Mouse (Mus musculus) heart, embryonic 15.5 days (tissue): ENCODE results near the gene Kcnt1. TPM values are rescaled to one million over a fixed set of nuclear protein-coding genes. Genes with fewer than 3 reads are reported as not detected.

Experiments
- ATAC-seq: fragments of 200-750 bp; cut with Nextera tagmentation; replicated peaks from 2 replicates; pipeline ENCODE4 v1.8.0; 2017; ENCODE audit warnings: low read depth, moderate TSS enrichment; ENCODE audit not compliant: insufficient number of reproducible peaks, insufficient read depth, low FRiP score
- H3K27ac ChIP-seq: fragments of 300-500 bp; sonication (generic); 2 replicates; pipeline ENCODE4 v1.5.1; 2015; ENCODE audit warnings: mild to moderate bottlenecking, inconsistent platforms
- H3K27me3 ChIP-seq: fragments of 300-500 bp; sonication (generic); 2 replicates; pipeline ENCODE4 v1.6.1; 2015; ENCODE audit warnings: inconsistent platforms
- H3K36me3 ChIP-seq: fragments of 300-500 bp; sonication (generic); 2 replicates; pipeline ENCODE4 v1.6.1; 2015; ENCODE audit warnings: mild to moderate bottlenecking, inconsistent platforms
- H3K4me1 ChIP-seq: fragments of 300-500 bp; sonication (generic); replicated peaks from 2 replicates; pipeline ENCODE4 v1.6.1; 2015; ENCODE audit warnings: inconsistent platforms
- H3K4me2 ChIP-seq: fragments of 300-500 bp; sonication (generic); 2 replicates; pipeline ENCODE4 v1.6.1; 2015; ENCODE audit warnings: inconsistent platforms, mild to moderate bottlenecking, moderate library complexity
- H3K4me3 ChIP-seq: fragments of 300-500 bp; sonication (generic); 2 replicates; pipeline ENCODE4 v1.5.1; 2015; ENCODE audit warnings: mild to moderate bottlenecking, inconsistent platforms
- H3K9ac ChIP-seq: fragments of 300-500 bp; sonication (generic); 2 replicates; pipeline ENCODE4 v1.6.1; 2015; ENCODE audit warnings: mild to moderate bottlenecking, inconsistent platforms
- H3K9me3 ChIP-seq: fragments of 300-500 bp; sonication (generic); replicated peaks from 2 replicates; pipeline ENCODE4 v1.6.1; 2016; ENCODE audit warnings: inconsistent platforms
- whole genome bisulfite sequencing: fragments of 180-500 bp; shearing (Covaris S2); methylation state at CpG from one replicate; pipeline ENCODE4 v1.1.7; 2015; ENCODE audit warnings: mixed read lengths; 5-methylcytosine and 5-hydroxymethylcytosine counted together
- polyA plus RNA-seq: library from polyadenylated mRNA; unstranded; fragments of >200 nt; fragmentation: Nextera tagmentation; extraction: Ambion mirVana; gene quantifications from 2 replicates; pipeline ENCODE4 v1.2.1, GENCODE M21; 2015

Kcnt1 gene
- polyA plus RNA-seq, 1 experiment from 2014 or later = not detected

DNA sequence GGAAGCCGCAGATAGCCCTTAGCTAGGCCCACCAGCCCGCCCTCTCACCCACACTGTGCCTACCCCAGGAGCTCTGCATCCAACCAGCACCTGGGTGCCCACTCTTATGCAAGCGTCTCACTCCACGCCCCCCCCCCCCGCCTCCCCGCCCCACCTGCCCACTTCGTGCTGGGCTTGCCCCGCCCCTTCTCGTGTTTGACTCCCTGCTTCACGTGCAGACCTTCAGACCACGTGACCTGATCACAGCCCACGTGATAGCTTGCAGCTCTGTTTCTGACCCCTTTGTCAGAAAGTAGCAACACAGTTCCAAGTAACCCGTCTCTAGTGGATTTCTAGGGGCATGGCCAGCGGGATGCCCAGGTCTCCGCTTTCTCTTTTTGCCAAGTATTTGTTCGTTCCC lies 16.3 kb upstream of the Kcnt1 start, which contains the start of gene Sohlh1:
Gene Sohlh1, minus strand, starts transcription at position 23 of the 400 bp plus-strand sequence.
- 72% methylated on average over 15 of the region's 16 CpGs for WGBS
- H3K27me3 ChIP-seq = 0 out of 2 replicates have a peak, but pooled peaks cover 5% of the 10 kb centered on the region
- H3K9me3 ChIP-seq = no peaks in the 10 kb centered on the region
- H3K9ac ChIP-seq = no peak within 1 kb of the TSS
- no peak within 1 kb of the TSS for H3K4me2 ChIP-seq
- ATAC-seq = no peak
- H3K27ac ChIP-seq = no peak within 1 kb of the TSS
- no peaks in the 10 kb centered on the region for H3K36me3 ChIP-seq
- no peaks in the 10 kb centered on the region for H3K4me1 ChIP-seq
- no peak within 1 kb of the TSS for H3K4me3 ChIP-seq

DNA sequence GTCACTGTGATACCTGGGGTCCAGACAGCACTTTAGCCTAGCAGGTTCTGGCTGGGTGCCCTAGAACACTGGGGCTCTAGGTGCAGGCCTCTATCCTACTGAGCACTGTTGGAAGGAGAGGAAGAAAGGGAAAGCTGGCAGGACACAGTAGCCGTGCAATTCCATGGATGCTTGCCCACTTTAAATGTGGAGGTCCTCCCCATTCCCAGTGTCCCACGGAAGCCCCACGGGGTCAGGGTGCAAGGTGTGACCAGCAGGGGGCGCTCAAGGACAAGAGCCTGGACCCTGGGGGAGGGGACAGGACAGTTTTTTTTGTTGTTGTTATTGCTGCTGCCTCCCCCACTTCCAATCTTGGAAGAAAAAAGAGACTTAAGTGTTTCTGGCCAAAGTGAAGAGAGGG lies 13.2 kb upstream of the Kcnt1 start:
- Histone ChIP-seq H3K4me1 (no peaks in the 10 kb centered on the region; the same call in 1 of the 2 replicates), H3K9ac (no peak overlapping the region), H3K4me2 (no peak overlapping the region), H3K4me3 (no peak overlapping the region), H3K27me3 (0 out of 2 replicates have a peak, but pooled peaks cover 5% of the 10 kb centered on the region), H3K9me3 (no peaks in the 10 kb centered on the region), H3K36me3 (no peaks in the 10 kb centered on the region), H3K27ac (no peak overlapping the region)
- ATAC-seq = no peak
- WGBS = 18% methylated on average over 4 of the region's 4 CpGs

DNA sequence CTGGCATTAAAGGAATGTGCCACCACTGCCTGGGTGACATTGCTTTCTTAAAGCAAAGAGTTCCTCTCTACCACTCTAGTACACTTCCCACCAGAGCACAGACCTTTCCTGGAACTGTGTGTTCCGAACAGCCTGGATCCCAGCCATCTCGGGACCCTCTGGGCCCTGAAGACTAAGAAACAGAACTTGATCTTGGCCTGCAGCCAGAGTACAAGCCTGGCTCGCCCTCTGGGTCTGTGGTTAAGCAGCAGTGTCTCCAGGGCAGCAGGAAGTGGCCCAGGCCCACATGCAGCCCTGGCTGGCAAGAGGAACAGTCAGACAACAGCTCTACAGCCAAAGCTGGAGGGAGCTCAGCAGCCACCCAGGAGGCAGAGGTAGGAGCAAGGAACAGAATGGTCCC lies 10.9 kb upstream of the Kcnt1 start:
- 31% methylated on average over 3 of the region's 3 CpGs for WGBS
- H3K27ac ChIP-seq = no peak overlapping the region

DNA sequence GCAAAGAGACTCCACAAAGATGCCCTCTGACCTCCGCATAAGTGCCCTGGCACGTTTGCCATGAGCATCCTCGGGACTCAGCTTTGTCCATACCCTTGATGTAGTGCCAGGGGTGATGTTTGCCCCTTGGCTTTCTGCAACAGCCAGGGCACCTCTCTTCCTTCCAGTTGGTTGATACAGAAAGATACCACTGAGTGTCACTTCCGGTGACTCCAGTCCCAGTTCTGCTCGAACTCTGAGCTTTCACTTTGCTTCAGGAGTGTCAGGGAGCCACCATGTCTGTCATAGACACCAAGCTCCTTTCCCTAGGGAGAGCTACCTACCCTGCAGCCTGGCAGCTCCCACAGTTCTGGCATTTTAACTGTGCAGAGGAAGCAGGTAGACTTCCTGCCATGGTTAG lies 9.5 kb upstream of the Kcnt1 start:
- WGBS = 64% methylated on average over 5 of the region's 5 CpGs
- Histone ChIP-seq H3K36me3 (no peaks in the 10 kb centered on the region), H3K9ac (no peak overlapping the region), H3K9me3 (no peaks in the 10 kb centered on the region), H3K4me3 (no peak overlapping the region), H3K4me2 (no peak overlapping the region), H3K4me1 (no peaks in the 10 kb centered on the region; the same call in 1 of the 2 replicates), H3K27me3 (0 out of 2 replicates have a peak, but pooled peaks cover 5% of the 10 kb centered on the region), H3K27ac (no peak overlapping the region)
- ATAC-seq = no peak

More for the DNA sequence above, 10.9 kb upstream of the Kcnt1 start:
- no peak overlapping the region for H3K9ac ChIP-seq
- H3K27me3 ChIP-seq = 0 out of 2 replicates have a peak, but pooled peaks cover 5% of the 10 kb centered on the region
- H3K9me3 ChIP-seq = no peaks in the 10 kb centered on the region
- no peaks in the 10 kb centered on the region for H3K36me3 ChIP-seq
- no peak overlapping the region for H3K4me3 ChIP-seq
- ATAC-seq = no peak
- H3K4me1 ChIP-seq = no peaks in the 10 kb centered on the region; the same call in 1 of the 2 replicates
- no peak overlapping the region for H3K4me2 ChIP-seq

DNA sequence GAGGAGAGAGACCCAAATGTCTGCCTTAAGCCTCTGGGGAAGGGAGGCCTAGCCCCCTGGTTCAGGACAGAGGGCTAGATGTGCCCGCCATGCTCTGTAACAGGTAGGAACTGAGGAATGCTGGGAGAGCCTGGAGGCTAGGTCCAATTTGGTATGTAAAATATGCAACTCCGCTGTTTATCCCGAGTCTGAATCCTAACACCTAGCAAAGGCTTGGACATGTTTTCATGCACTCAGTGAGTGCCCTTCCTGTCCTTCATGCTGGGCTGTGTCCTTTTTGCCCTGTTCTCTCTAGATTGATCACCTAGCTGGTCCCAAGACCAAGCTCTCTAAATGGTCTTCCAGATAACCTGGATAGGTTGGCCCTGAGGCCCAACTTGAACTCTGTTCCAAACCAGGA lies 3.6 kb upstream of the Kcnt1 start:
- no peak overlapping the region for H3K4me2 ChIP-seq
- ATAC-seq = no peak
- no peaks in the 10 kb centered on the region for H3K36me3 ChIP-seq
- H3K27ac ChIP-seq = no peak overlapping the region
- no peak overlapping the region for H3K9ac ChIP-seq
- peaks cover 29% of the 10 kb centered on the region for H3K27me3 ChIP-seq
- H3K4me1 ChIP-seq = peaks cover 15% of the 10 kb centered on the region
- H3K4me3 ChIP-seq = no peak overlapping the region
- no peaks in the 10 kb centered on the region for H3K9me3 ChIP-seq
- WGBS = 66% methylated on average over 3 of the region's 3 CpGs

DNA sequence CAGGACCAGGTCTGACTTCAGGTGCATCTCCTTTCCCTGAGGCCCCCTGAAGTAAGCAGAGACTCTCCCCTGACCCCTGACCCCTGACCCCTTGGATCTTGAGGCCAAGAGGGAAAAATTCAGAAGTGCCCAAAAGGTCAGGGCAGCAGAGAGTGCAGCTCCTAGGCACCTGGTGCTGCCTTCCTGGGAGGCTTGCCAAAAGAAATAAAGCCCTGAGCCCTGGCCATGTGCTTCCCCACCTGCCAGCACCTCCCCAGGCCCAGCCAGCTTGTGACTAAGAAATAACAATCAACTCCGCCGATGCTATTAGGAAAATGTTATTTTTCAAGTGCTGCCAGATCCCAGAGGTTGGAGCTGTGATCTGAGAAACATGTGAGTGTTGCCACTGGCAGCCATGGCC lies 1.5 kb upstream of the Kcnt1 start:
- H3K27ac ChIP-seq = no peak overlapping the region
- H3K4me3 ChIP-seq = no peak overlapping the region
- ATAC-seq = no peak
- no peaks in the 10 kb centered on the region for H3K36me3 ChIP-seq
- no peaks in the 10 kb centered on the region for H3K9me3 ChIP-seq
- H3K4me1 ChIP-seq = peaks cover 15% of the 10 kb centered on the region
- 89% methylated on average over 2 of the region's 2 CpGs for WGBS
- no peak overlapping the region for H3K4me2 ChIP-seq
- H3K27me3 ChIP-seq = peaks cover 49% of the 10 kb centered on the region
- no peak overlapping the region for H3K9ac ChIP-seq

DNA sequence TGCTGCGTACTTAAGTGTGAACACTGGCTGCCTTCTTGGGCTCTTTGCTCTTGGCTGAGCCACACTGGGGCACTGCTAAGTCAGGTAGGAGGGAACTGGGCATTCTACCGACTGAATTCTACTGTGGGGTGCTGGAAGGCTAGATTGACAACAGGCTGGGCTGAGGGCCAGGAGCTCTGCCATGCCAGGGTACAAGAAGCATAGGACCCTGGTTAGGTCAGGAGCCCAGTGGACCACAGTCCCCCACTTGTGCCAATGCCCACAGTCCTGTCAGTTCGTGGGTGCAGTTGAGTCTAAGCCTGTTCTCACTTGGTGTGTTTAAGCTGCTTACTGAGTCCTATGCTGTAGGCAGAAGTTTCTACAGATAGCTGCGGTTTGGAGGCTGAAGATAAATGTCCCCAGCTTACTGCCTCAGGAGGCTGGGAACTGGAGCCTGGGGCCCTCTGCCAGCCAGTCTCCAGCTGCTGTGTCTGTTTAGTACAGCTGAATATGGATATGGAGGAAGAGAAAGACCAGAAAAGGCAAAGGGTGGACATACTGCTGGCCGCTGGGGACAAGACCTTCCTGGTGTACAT lies 751 bp upstream of the Kcnt1 start:
- Histone ChIP-seq H3K27me3 (peaks cover 54% of the 10 kb centered on the region), H3K9me3 (no peaks in the 10 kb centered on the region)

DNA sequence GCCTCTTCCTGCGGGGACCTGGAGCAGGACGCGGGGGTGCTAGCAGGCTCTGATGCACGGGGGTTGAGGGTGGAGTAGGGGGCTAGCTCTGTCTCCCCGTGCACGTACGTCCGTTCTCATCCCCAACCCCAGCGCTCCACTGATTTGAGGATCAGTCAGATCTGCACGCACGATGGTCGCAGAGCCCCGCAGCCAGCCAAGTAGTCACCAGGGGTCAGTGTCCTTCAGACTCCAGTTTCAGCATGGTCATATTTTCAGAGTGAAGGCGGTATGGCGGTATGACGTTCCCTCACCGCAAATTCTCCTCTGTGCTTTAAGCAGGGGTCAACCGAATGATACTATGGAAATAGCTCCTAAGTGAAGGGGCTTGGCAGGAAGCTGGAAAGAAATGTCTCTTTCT lies 696 bp downstream of the Kcnt1 start:
- ATAC-seq = no peak
- Histone ChIP-seq H3K27me3 (peaks cover 64% of the 10 kb centered on the region), H3K9ac (no peak overlapping the region), H3K4me1 (peaks cover 15% of the 10 kb centered on the region), H3K4me3 (peak overlapping the region; percentile 45), H3K36me3 (no peaks in the 10 kb centered on the region), H3K4me2 (peak overlapping the region; percentile 80), H3K9me3 (no peaks in the 10 kb centered on the region), H3K27ac (no peak overlapping the region)
- 6% methylated on average over 18 of the region's 18 CpGs for WGBS

More for the DNA sequence above, 751 bp upstream of the Kcnt1 start:
- H3K4me2 ChIP-seq = peak overlapping the region; percentile 80; the same call in 1 of the 2 replicates
- H3K4me1 ChIP-seq = peaks cover 15% of the 10 kb centered on the region
- H3K4me3 ChIP-seq = no peak overlapping the region
- H3K36me3 ChIP-seq = no peaks in the 10 kb centered on the region
- H3K9ac ChIP-seq = no peak overlapping the region
- WGBS = 55% methylated on average over 5 of the region's 5 CpGs
- no peak overlapping the region for H3K27ac ChIP-seq
- ATAC-seq = no peak

DNA sequence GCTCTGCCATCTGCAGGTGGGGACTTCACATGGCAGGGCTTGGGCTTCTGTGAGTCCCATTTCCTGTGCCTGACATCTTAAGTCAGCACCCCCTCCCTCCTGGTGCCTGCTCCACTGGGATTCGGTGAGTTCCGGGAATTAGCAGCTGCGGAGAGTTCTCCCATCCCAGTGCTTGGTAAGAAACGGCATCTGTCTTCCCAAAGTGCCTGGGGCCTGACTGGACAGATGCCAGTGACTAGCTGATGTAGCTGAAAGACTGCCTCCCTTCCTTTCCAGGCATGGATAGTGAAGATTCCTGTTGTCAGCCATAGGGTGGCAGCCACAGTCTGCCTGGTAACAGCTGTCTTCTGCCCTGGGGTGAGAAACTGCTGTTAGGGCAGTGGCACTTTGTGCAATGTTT lies 1.9 kb downstream of the Kcnt1 start:
- 12% methylated on average over 4 of the region's 4 CpGs for WGBS
- Histone ChIP-seq H3K27me3 (peaks cover 74% of the 10 kb centered on the region), H3K4me3 (no peak overlapping the region), H3K4me1 (peaks cover 15% of the 10 kb centered on the region), H3K27ac (no peak overlapping the region), H3K4me2 (no peak overlapping the region), H3K9me3 (no peaks in the 10 kb centered on the region), H3K36me3 (no peaks in the 10 kb centered on the region), H3K9ac (no peak overlapping the region)
- no peak for ATAC-seq

DNA sequence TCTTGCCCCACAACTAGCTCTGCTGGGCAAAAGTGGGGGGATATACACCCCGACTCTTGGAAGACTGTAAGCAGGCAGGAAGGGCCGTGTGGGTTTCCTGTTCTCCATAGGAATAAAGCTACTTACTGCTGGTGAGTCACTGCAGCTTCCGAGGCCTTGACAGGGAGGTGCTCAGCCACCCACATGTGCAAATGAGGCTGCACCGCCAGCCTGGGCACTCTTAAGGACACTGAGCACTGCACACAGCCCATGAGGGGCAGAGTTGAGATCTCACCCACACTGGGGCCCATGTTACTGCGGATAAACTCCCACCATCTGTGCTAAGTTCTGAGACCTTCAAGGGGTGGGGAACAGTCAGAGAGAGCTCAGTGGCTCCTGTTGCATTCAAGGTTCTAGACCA lies 3.1 kb downstream of the Kcnt1 start:
- ATAC-seq = no peak
- Histone ChIP-seq H3K4me2 (no peak overlapping the region), H3K27me3 (peaks cover 76% of the 10 kb centered on the region), H3K9ac (no peak overlapping the region), H3K9me3 (no peaks in the 10 kb centered on the region), H3K36me3 (no peaks in the 10 kb centered on the region), H3K27ac (no peak overlapping the region), H3K4me3 (no peak overlapping the region), H3K4me1 (peaks cover 15% of the 10 kb centered on the region)
- WGBS = 44% methylated on average over 5 of the region's 5 CpGs

DNA sequence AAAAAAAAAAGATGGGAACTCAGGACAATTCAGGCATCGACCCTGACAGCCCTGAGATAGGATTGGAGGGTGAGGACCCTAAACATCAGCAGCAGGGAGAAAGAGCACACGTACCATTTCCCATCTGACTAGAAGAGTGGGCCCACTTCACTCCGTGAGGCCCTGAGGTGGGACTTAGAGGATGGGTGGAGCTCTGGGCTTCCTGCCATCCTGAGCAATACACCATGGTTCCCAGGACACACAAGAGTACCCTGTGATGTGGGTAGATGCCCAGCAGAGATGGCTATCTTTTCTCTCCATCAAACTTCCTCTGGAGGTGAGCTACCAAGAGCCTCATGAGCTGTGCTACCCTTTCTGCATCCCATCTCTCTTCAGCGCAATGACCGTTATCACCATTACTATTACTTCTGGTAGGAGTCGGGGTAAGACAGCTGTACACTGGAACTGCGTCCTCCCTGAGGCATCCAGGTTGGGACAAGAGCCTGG lies 13.8 kb downstream of the Kcnt1 start:
- Histone ChIP-seq H3K9me3 (no peaks in the 10 kb centered on the region), H3K9ac (no peak overlapping the region)

DNA sequence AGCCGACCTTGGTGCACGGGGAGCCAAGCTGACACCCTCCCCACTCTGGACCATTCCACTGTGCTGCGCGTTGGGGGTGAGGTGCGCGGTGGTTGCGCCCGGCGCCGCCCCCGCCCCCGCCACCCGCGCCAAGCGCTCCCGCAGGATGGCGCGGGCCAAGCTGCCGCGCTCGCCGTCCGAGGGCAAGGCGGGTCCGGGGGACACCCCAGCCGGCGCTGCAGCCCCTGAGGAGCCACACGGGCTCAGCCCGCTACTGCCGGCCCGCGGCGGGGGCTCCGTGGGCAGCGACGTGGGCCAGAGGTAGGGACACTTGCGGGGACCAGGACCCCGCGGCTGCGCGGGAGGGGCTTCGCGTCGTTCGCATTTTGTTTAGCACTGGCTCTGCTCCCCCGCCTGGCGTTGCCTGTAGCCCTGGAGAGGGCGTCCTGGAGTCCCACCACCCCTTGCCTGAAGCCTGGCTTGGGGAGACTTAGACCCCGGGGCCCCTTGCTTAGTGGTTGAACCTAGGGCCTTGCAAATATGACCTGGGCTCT lies 14.3 kb downstream of the Kcnt1 start:
- no peak overlapping the region for H3K27ac ChIP-seq
- no peak overlapping the region for H3K9ac ChIP-seq
- peaks cover 45% of the 10 kb centered on the region for H3K27me3 ChIP-seq
- ATAC-seq = no peak
- 4% methylated on average over 48 of the region's 49 CpGs for WGBS
- no peaks in the 10 kb centered on the region for H3K36me3 ChIP-seq
- peak overlapping the region; percentile 53 for H3K4me2 ChIP-seq
- peak overlapping the region; percentile 31 for H3K4me3 ChIP-seq
- H3K4me1 ChIP-seq = peaks cover 8% of the 10 kb centered on the region
- H3K9me3 ChIP-seq = no peaks in the 10 kb centered on the region

More for the DNA sequence above, 13.8 kb downstream of the Kcnt1 start:
- H3K4me3 ChIP-seq = peak overlapping the region; percentile 31
- ATAC-seq = no peak
- H3K4me2 ChIP-seq = peak overlapping the region; percentile 53
- no peak overlapping the region for H3K27ac ChIP-seq
- peaks cover 8% of the 10 kb centered on the region for H3K4me1 ChIP-seq
- peaks cover 45% of the 10 kb centered on the region for H3K27me3 ChIP-seq
- 30% methylated on average over 7 of the region's 7 CpGs for WGBS
- H3K36me3 ChIP-seq = no peaks in the 10 kb centered on the region
